Mouse (Mus musculus): ENCODE measurements around the gene Ilk. TPM values are rescaled to one million over a fixed set of nuclear protein-coding genes. Genes with fewer than 3 reads are reported as not detected.
A peak's percentile ranks its signal among the peaks of the same experiment; 100 is the strongest.
"Not testable (repeated sequence)": the region's sequence is repeated elsewhere in the genome, so short reads cannot be mapped to it uniquely, and the experiment has no call there.

The Ilk gene
- total RNA-seq (2021), result 10 to 100 TPM; 41.8 to 49.1 TPM
- long read RNA-seq, experiment 1, transcript Ilk-212 (13 exons, 1,749 nt), result minor isoform, 5 of 40 reads
- long read RNA-seq, experiment 1, transcript Ilk-201 (13 exons, 1,795 nt), result major isoform, 30 of 40 reads
- long read RNA-seq, experiment 1, partial matches to known transcripts, result 3 of 40 reads
- long read RNA-seq, experiment 1, other reads (novel, unspliced or antisense), result 2 of 40 reads
- long read RNA-seq, experiment 2, transcript Ilk-201 (13 exons, 1,795 nt), result major isoform, 43 of 50 reads
- long read RNA-seq, experiment 2, partial matches to known transcripts, result 6 of 50 reads
- long read RNA-seq, experiment 2, other reads (novel, unspliced or antisense), result 1 of 50 reads

GRCm38 (mm10) chr7:105736264-105736901 lies at the start of gene Ilk:
Gene Ilk (plus strand): TSS chr7:105736592.
- 0 out of 2 replicates have a peak, but pooled peaks have one; percentile 8 for TF ChIP-seq CTCF (IDR thresholded peaks at IDR 0.05)
- Histone ChIP-seq H3K4me3 (peak within 1 kb of the TSS; percentile 77), H3K27ac (peak within 1 kb of the TSS; percentile 99)
- intact Hi-C loops (cut with DNase I), result loop anchor here (2.0 to 10.0 kb wide), 3 partner anchors 74 to 182 kb away; partner anchors contain the start of genes Arfip2, Gm45799, Mrpl17 and Smpd1
- DNase-seq, result peak; percentile 97

DNA sequence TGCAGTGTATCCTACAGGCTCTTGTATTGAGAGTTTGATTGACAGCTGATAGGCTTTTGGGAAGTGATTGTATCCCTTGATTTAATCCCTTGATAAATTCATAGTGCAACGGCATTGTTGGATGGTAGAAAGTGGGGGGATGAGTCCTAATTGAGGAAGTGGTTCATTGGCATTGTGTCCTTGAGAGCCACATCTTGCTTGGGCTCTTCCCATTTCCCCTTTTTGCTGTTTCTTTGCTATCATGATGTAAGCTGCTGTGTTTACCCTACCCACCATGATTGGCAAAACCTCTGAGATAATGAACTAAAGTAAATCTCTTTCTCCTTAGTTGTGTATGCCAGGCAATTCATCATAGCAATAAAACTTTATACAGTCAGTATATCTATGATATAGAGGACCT lies 45.5 kb upstream of the Ilk start:
- intact Hi-C loops (cut with DNase I), result no loop called here
- DNase-seq, result no peak
- TF ChIP-seq CTCF (IDR thresholded peaks at IDR 0.05), result no peak
- Histone ChIP-seq H3K27ac (no peak overlapping the region), H3K4me3 (no peak overlapping the region)

GRCm38 (mm10) chr7:105703184-105703583 lies 33.2 kb upstream of the Ilk start:
- no peak for TF ChIP-seq CTCF (IDR thresholded peaks at IDR 0.05)
- intact Hi-C loops (cut with DNase I), result no loop called here
- no peak for DNase-seq
- Histone ChIP-seq H3K27ac (no peak overlapping the region), H3K4me3 (no peak overlapping the region)

DNA sequence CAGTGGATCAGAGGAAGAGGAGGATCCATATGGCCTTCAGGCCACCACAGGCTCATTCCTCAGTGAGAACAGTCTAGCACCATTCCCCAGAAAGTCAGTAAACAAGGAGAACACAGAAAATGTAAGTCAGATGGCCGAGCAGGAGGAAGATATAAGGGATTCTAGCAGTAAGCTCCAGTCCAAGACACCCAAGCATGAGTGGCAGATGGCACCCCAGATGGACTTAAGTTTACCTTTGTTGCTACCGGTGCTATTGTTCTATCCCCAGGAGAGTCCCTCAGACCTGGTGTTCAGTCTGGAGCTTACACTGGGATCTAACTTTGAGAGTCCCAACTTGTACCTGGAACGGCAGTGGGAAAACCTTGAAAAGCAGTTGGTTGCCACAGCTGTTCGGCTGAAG lies 32.6 kb upstream of the Ilk start:
- no peak for DNase-seq
- no peak for TF ChIP-seq CTCF (IDR thresholded peaks at IDR 0.05)
- intact Hi-C loops (cut with DNase I), result no loop called here

DNA sequence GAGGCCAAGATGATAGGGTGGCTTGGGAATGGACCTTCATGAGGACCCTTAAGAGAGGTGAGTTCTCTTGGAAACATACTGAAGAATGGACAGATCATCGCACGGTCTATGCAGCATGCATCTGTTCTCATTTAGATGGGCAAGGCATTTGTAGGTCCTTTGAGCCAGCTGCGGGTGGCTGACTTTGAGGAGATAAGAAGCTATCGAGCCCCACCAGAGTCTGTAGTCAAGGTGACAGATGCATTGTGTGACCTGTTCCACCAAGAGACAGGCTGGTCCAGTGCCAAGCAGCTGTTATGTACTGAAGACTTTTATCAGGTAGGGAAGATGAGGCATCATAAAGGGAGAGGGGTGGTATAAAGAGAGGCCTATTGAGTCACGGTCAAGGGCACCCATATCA lies 27.7 kb upstream of the Ilk start:
- H3K4me3 ChIP-seq, result no peak overlapping the region
- TF ChIP-seq CTCF (IDR thresholded peaks at IDR 0.05), result no peak
- intact Hi-C loops (cut with DNase I), result no loop called here
- no peak overlapping the region for H3K27ac ChIP-seq
- DNase-seq, result no peak

More for the DNA sequence above, 32.6 kb upstream of the Ilk start:
- no peak overlapping the region for H3K27ac ChIP-seq
- no peak overlapping the region for H3K4me3 ChIP-seq

DNA sequence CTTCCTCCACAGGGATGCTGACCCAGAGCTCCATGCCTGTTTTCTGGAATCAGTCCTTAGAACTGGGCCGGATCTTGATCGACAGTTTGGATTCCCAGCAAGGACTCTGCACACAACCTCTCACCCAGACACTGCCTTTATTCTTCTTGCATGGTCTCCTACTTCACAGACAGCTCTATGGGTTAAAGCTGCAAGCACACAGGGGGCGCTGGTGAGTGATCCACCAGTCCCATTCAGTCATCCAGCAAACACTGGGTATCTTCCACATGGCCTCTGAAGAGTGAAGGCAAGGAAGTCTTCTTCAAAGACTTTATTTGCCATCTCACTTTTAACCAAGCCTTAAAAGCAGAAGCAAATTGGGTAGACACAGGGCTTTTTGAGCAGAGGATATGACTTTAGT lies 21.0 kb upstream of the Ilk start:
- TF ChIP-seq CTCF (IDR thresholded peaks at IDR 0.05), result no peak
- intact Hi-C loops (cut with DNase I), result no loop called here
- Histone ChIP-seq H3K4me3 (no peak overlapping the region), H3K27ac (no peak overlapping the region)
- DNase-seq, result no peak

- DNase-seq, result no peak
- TF ChIP-seq CTCF (IDR thresholded peaks at IDR 0.05), result no peak
- intact Hi-C loops (cut with DNase I), result no loop called here
- no peak overlapping the region for H3K4me3 ChIP-seq
- no peak overlapping the region for H3K27ac ChIP-seq
Observed at GRCm38 (mm10) chr7:105721916-105722315, 14.5 kb upstream of the Ilk start.

DNA sequence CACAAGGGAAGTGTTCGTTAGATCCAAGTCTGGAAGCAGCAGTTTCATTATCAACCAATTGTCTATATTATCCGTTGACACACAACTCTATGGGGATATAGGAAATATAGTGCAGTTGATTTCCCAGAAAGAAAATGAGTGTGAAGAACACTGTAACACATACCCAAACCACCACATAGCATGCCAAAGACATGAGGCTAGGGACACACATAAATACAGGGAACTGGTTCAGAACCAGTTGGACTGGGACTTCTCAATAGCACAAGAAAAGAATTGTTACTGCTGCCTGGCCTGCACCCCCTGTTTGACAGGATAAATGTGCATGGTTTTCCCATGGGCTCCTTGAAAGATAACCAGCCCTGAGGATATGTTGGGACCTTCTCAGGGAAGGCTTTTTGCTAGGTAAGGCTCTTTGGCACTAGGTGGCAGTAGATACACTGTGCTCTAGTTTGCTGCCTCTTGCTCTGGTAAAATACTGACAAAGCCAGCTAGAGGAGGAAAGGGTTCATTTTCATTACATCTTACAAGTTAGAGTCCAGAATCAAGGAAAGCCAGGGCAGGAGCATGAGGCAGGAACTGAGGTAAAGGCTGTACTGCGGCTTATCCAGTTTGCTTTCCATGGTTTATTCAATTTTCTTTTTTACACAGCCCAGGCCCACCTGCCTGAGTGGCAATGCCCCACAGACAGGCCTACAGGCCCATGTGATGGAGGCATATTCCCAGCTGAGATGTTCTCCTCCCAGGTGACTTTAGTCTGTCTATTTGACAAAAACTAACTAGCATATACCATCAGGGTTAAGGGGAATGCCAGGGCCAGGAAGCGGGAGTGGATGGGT lies 10.0 kb upstream of the Ilk start:
- Histone ChIP-seq H3K4me3 (no peak overlapping the region), H3K27ac (peak overlapping the region; percentile 9; the same call in 1 of the 2 replicates)
- intact Hi-C loops (cut with DNase I), result loop anchor here (1.0 kb wide), 1 partner anchor 91 kb away; no protein-coding TSS in a partner anchor
- TF ChIP-seq CTCF (IDR thresholded peaks at IDR 0.05), result peak; percentile 92
- DNase-seq, result peak; percentile 42

DNA sequence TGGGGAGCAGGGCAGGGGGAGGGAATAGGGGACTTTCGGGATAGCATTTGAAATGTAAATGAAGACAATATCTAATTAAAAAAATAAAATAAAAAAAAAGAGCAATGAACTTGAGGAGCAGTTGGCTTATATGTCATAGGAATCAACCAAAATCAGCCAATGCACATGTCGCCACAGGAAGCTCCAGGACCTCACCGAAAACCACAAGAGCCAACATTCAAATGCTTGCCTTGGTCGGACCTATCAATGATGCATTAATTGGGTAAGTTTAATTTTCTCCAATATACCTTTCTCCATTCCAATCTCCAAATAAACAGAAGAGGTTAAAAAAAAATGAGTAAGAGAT lies 9.4 kb upstream of the Ilk start:
- Histone ChIP-seq H3K4me3 (no peak overlapping the region), H3K27ac (no peak overlapping the region)
- no peak for DNase-seq
- intact Hi-C loops (cut with DNase I), result loop anchor here (1.0 kb wide), 1 partner anchor 90 kb away; no protein-coding TSS in a partner anchor
- no peak for TF ChIP-seq CTCF (IDR thresholded peaks at IDR 0.05)

DNA sequence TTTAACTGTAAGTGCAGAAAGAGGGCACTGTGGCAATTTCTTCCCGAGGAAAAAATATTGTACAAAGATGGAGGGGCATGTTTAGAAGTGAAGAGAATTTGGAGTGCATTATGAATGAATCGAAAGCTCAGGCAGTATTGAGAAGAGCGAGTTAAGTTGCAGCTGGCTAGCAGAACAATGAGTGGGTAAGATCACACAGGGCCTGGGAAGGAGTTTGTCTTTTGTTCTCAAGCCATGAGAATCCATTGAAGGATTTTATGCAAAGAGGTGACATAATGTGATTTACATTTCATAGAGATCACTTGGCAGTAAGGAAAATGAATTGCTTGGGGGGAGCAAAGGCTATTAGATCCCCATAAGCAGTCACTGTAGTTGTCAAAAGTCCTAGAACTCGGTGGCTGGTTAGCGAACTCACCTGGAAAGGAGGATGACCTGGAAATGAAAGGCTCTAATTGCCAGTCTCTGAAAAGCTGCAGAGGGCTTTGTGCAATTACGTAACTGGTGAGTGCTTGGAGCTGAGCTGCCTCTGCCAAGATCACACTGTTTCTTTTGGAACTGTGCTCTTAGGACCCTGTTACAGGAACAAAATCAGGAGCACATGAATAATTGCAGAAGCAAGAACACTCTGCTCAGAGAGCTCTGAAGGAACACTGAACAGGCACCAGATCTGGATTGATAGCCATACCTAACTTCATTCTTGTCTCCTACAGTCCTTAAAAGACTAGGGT lies 7.5 kb upstream of the Ilk start:
- TF ChIP-seq CTCF (IDR thresholded peaks at IDR 0.05), result no peak
- Histone ChIP-seq H3K4me3 (no peak overlapping the region), H3K27ac (peak overlapping the region; percentile 25; the same call in 1 of the 2 replicates)
- intact Hi-C loops (cut with DNase I), result loop anchor here (1.0 kb wide), 1 partner anchor 85 kb away; no protein-coding TSS in a partner anchor
- DNase-seq, result no peak

- no peak for TF ChIP-seq CTCF (IDR thresholded peaks at IDR 0.05)
- no peak for DNase-seq
- Histone ChIP-seq H3K4me3 (no peak overlapping the region), H3K27ac (no peak overlapping the region)
- intact Hi-C loops (cut with DNase I), result loop anchor here (10.0 kb wide), 1 partner anchor 179 kb away; the partner anchor contains the start of gene Smpd1
Observed at GRCm38 (mm10) chr7:105733836-105734235, 2.6 kb upstream of the Ilk start.

- DNase-seq, result no peak
- no peak for TF ChIP-seq CTCF (IDR thresholded peaks at IDR 0.05)
- no peak overlapping the region for H3K4me3 ChIP-seq
- intact Hi-C loops (cut with DNase I), result loop anchor here (5.0 to 10.0 kb wide), 2 partner anchors 93 to 180 kb away; partner anchors contain the start of genes Arfip2, Gm45799, Smpd1 and Timm10b
- H3K27ac ChIP-seq, result peak overlapping the region; percentile 99
Observed at GRCm38 (mm10) chr7:105734826-105735225, 1.6 kb upstream of the Ilk start.

- Histone ChIP-seq H3K27ac (peak overlapping the region; percentile 99), H3K4me3 (peak overlapping the region; percentile 77)
- DNase-seq, result not testable (repeated sequence)
- intact Hi-C loops (cut with DNase I), result loop anchor here (5.0 to 10.0 kb wide), 2 partner anchors 93 to 181 kb away; partner anchors contain the start of genes Arfip2, Gm45799, Smpd1 and Timm10b
Observed at GRCm38 (mm10) chr7:105735464-105735863, 928 bp upstream of the Ilk start.

Measured in gastrocnemius, adult 2 months (tissue).